Comparison of ENCODE assay signal across 8 mouse cellular contexts in genomic region chr1:24378125-24378821, GRCm38 (mm10).
A peak's percentile ranks its signal among the peaks of the same experiment; 100 is the strongest.
DNase-seq lines count a peak whose midpoint lies in the region; ATAC-seq lines count a peak whose summit lies in the region.

No protein-coding gene starts in this region.

- H3K36me3 ChIP-seq in midbrain, embryonic 11.5 days (ENCODE audit: control insufficient read depth, insufficient read depth, low read length): no peaks in the 10 kb centered on the region

- no peak overlapping the region for H3K4me3 ChIP-seq in midbrain, embryonic 11.5 days (ENCODE audit: low read depth, low read length)

- H3K9me3 ChIP-seq in midbrain, embryonic 11.5 days (ENCODE audit: control insufficient read depth, low read length): no peaks in the 10 kb centered on the region

- no peak overlapping the region for H3K4me2 ChIP-seq in midbrain, embryonic 11.5 days

- H3K9ac ChIP-seq in midbrain, embryonic 11.5 days (ENCODE audit: low read length): no peak overlapping the region

- no peak overlapping the region for H3K27ac ChIP-seq in midbrain, embryonic 11.5 days (ENCODE audit: low read depth, low read length)

- peak; percentile 6 for DNase-seq in adrenal gland, adult 2 months
- no peak for DNase-seq in adrenal gland, adult 8-10 months
- peak; percentile 35 for DNase-seq in urinary bladder, postnatal 14 days (ENCODE audit: low spot score)
- DNase-seq in urinary bladder, postnatal 10 days (ENCODE audit: low spot score): no peak
- DNase-seq in frontal cortex, adult 2 months (ENCODE audit: extremely low spot score in 1 of 2, low spot score in 1 of 2): peak; percentile 30 to 76
- DNase-seq in layer of hippocampus, postnatal 10 days (ENCODE audit: low spot score in 2 of 2): peak; percentile 52 to 68
- DNase-seq in midbrain, embryonic 11.5 days (ENCODE audit: low spot score, missing footprints): no peak
- DNase-seq in testis, postnatal 10 days (ENCODE audit: low spot score): peak; percentile 53

- no peaks in the 10 kb centered on the region for H3K4me1 ChIP-seq in midbrain, embryonic 11.5 days (ENCODE audit: control insufficient read depth, insufficient read depth, low read length)

- no peaks in the 10 kb centered on the region for H3K27me3 ChIP-seq in midbrain, embryonic 11.5 days (ENCODE audit: control insufficient read depth, insufficient read depth, low read length)

- 44% methylated on average over 8 of the region's 8 CpGs for WGBS in midbrain, embryonic 11.5 days

- peak; percentile 61; the same call in 1 of the 2 replicates for ATAC-seq in midbrain, embryonic 11.5 days (ENCODE audit: low FRiP score)

Comparison
In these comparisons a context has a peak if more than half of its experiments do, and no peak if none do; other contexts are left out.
1. DNase-seq: peak in adrenal gland, adult 2 months (single experiment), urinary bladder, postnatal 14 days (single experiment), frontal cortex, adult 2 months (2 of 2), layer of hippocampus, postnatal 10 days (2 of 2) and testis, postnatal 10 days (single experiment); none in adrenal gland, adult 8-10 months (single experiment), urinary bladder, postnatal 10 days (single experiment) and midbrain, embryonic 11.5 days (single experiment).